Mouse (Mus musculus) brain, embryonic 14.5 days (tissue): ENCODE measurements at regions not wholly inside any gene's neighbourhood (a gene's known extent, or its start where the extent isn't known, plus 50 kb on each side); places are given as distances from the start of the nearest gene placed in this dataset.

Source experiments
- CTCF ChIP-seq: fragments of 200-500 bp; IDR thresholded peaks from 2 replicates; pipeline ENCODE4 v1.5.1; 2012; ENCODE audit warnings: inconsistent platforms, mild to moderate bottlenecking, moderate library complexity, borderline replicate concordance; ENCODE audit not compliant: insufficient read depth, insufficient read length; ENCODE audit errors: extremely low read depth
- POLR2A ChIP-seq: fragments of 200-500 bp; IDR thresholded peaks from 2 replicates; pipeline ENCODE4 v1.6.1; 2012; ENCODE audit warnings: mild to moderate bottlenecking, inconsistent platforms, borderline replicate concordance; ENCODE audit not compliant: poor library complexity, insufficient read depth, insufficient read length, severe bottlenecking; ENCODE audit errors: extremely low read depth

- TF ChIP-seq CTCF (no peak), POLR2A (no peak)
Measured at GRCm38 (mm10) chr3:60740543-60741294, 261.9 kb upstream of the P2ry1 start.
